Mouse (Mus musculus): ENCODE results near the gene Hoxa6. TPM values are rescaled to one million over a fixed set of nuclear protein-coding genes. Genes with fewer than 3 reads are reported as not detected.

Gene Hoxa6
- total RNA-seq, 1 experiment from 2014 or later, result 3.8 TPM

- ATAC-seq (replicated peaks in 1 of 2; ENCODE audit: insufficient read depth in 1 of 2, low FRiP score in 2 of 2, low TSS enrichment in 1 of 2, low read depth in 1 of 2, poor library complexity in 2 of 2, severe bottlenecking in 2 of 2), result no peak
Observed at GRCm38 (mm10) chr6:52156551-52157200, 51.8 kb downstream of the Hoxa6 start.

Other genes starting within 250 kb of the Hoxa6 start
- 218 and 241 TPM in 2 replicates for gene Skap2, start 196.2 kb downstream of the Hoxa6 start, total RNA-seq (2017)
- not detected in 2 replicates for gene Hoxa1, start 50.4 kb downstream of the Hoxa6 start, total RNA-seq (2017)
- 1.2 and 3.8 TPM in 2 replicates for gene Hoxa2, start 43.9 kb downstream of the Hoxa6 start, total RNA-seq (2017)
- not detected in 2 replicates for gene 5730596B20Rik, start 31.2 kb downstream of the Hoxa6 start, total RNA-seq (2017)
- 0.81 and 1.6 TPM in 2 replicates for gene Hoxa4, start 17.0 kb downstream of the Hoxa6 start, total RNA-seq (2017)
- gene Hoxa5, start 4.1 kb downstream of the Hoxa6 start, total RNA-seq (2017), result 9.4 and 10.6 TPM in 2 replicates
- gene Hoxa3, start 4.6 kb upstream of the Hoxa6 start, total RNA-seq (2017), result 3.7 and 6.3 TPM in 2 replicates
- gene Gm28308, start 4.6 kb upstream of the Hoxa6 start, total RNA-seq (2017), result not detected in 2 replicates
- 15.6 and 19.2 TPM in 2 replicates for gene Hoxa7, start 13.1 kb upstream of the Hoxa6 start, total RNA-seq (2017)
- gene Hoxa9, start 22.4 kb upstream of the Hoxa6 start, total RNA-seq (2017), result 122 and 157 TPM in 2 replicates
- gene Hoxa10, start 32.1 kb upstream of the Hoxa6 start, total RNA-seq (2017), result 12.2 and 17.2 TPM in 2 replicates
- gene Hoxa11, start 37.1 kb upstream of the Hoxa6 start, total RNA-seq (2017), result not detected in 2 replicates
- gene Hoxa13, start 52.2 kb upstream of the Hoxa6 start, total RNA-seq (2017), result not detected in 2 replicates
- gene Evx1, start 104.8 kb upstream of the Hoxa6 start, total RNA-seq (2017), result not detected in 2 replicates